Mouse (Mus musculus) liver, adult 2 months (tissue): ENCODE results near the gene Sycp2l. TPM values are rescaled to one million over a fixed set of nuclear protein-coding genes. Genes with fewer than 3 reads are reported as not detected.

Experiments
- DNase-seq: peaks from one replicate; pipeline ENCODE4 v3.0.0-alpha.2; 2011; ENCODE audit warnings: low read depth, low spot score; ENCODE audit errors: extremely low read depth
- H3K27ac ChIP-seq: fragments of 200-500 bp; replicated peaks from 2 replicates; pipeline ENCODE4 v1.5.1; 2012; ENCODE audit warnings: low read depth, mild to moderate bottlenecking, control low read depth, inconsistent platforms, low read length; ENCODE audit not compliant: insufficient read depth
- H3K27me3 ChIP-seq: fragments of 200-500 bp; 2 replicates; pipeline ENCODE4 v1.6.1; 2012; ENCODE audit warnings: mild to moderate bottlenecking, moderate library complexity, low read length, inconsistent platforms; ENCODE audit not compliant: control insufficient read depth, insufficient read depth
- H3K36me3 ChIP-seq: fragments of 200-500 bp; 2 replicates; pipeline ENCODE4 v1.6.1; 2012; ENCODE audit warnings: low read length, inconsistent platforms; ENCODE audit not compliant: control insufficient read depth, insufficient read depth
- H3K4me1 ChIP-seq: fragments of 200-500 bp; 2 replicates; pipeline ENCODE4 v1.6.1; 2011; ENCODE audit warnings: low read length; ENCODE audit not compliant: control insufficient read depth, insufficient read depth
- H3K4me3 ChIP-seq: fragments of 200-500 bp; 2 replicates; pipeline ENCODE4 v1.5.1; 2011; ENCODE audit warnings: low read depth, mild to moderate bottlenecking, control low read depth, low read length, moderate library complexity; ENCODE audit not compliant: insufficient read depth
- H3K79me2 ChIP-seq: fragments of 200-500 bp; 2 replicates; pipeline ENCODE4 v1.6.1; 2012; ENCODE audit warnings: inconsistent platforms, mild to moderate bottlenecking, low read length, moderate library complexity; ENCODE audit not compliant: control insufficient read depth, insufficient read depth
- H3K9ac ChIP-seq: fragments of 200-500 bp; 2 replicates; pipeline ENCODE4 v1.6.1; 2012; ENCODE audit warnings: low read depth, mild to moderate bottlenecking, control low read depth, inconsistent platforms, low read length
- CTCF ChIP-seq: fragments of 200-500 bp; IDR thresholded peaks from 2 replicates; pipeline ENCODE4 v1.5.1; 2011; ENCODE audit warnings: low read depth, low read length, control low read depth
- POLR2A ChIP-seq: fragments of 200-500 bp; IDR thresholded peaks from 2 replicates; pipeline ENCODE4 v1.6.1; 2011; ENCODE audit warnings: low read length, control low read depth; ENCODE audit not compliant: insufficient read depth; ENCODE audit errors: extremely low read depth
- WGBS: fragments of 180-500 bp; shearing (Covaris S2); methylation state at CpG from one replicate; pipeline ENCODE4 v1.1.7; 2018; 5-methylcytosine and 5-hydroxymethylcytosine counted together
- polyA plus RNA-seq: library from polyadenylated mRNA; depleted of rRNA; stranded (reverse); fragments of >200 nt; gene quantifications from 2 replicates; pipeline ENCODE4 v1.2.3, GENCODE M21; 2012
- total RNA-seq: library from RNA; depleted of rRNA; stranded (reverse); fragments of >200 nt; gene quantifications from 2 replicates; pipeline ENCODE4 v1.2.3, GENCODE M21; 2014

The Sycp2l gene
- total and polyA plus RNA-seq, 2 experiments, result not detected

- no peaks in the 10 kb centered on the region; the same call in 1 of the 2 replicates for H3K27me3 ChIP-seq
- WGBS, result 5% methylated on average over 6 of the region's 6 CpGs
- no peaks in the 10 kb centered on the region for H3K79me2 ChIP-seq
- no peak overlapping the region for H3K27ac ChIP-seq
- no peak overlapping the region for H3K9ac ChIP-seq
- TF ChIP-seq CTCF (peak; percentile 83), POLR2A (no peak)
- H3K4me3 ChIP-seq, result no peak overlapping the region
- peak; percentile 57 for DNase-seq
- H3K36me3 ChIP-seq, result no peaks in the 10 kb centered on the region
- H3K4me1 ChIP-seq, result no peaks in the 10 kb centered on the region
These were observed 20.8 kb downstream of the Sycp2l start for GRCm38 (mm10) chr13:41134901-41135300.

GRCm38 (mm10) chr13:41145433-41145970 is 31.4 kb downstream of the Sycp2l start:
- Histone ChIP-seq H3K79me2 (no peaks in the 10 kb centered on the region), H3K4me3 (no peak overlapping the region), H3K9ac (no peak overlapping the region), H3K36me3 (no peaks in the 10 kb centered on the region), H3K4me1 (peaks cover 3% of the 10 kb centered on the region; the same call in 1 of the 2 replicates), H3K27ac (no peak overlapping the region), H3K27me3 (no peaks in the 10 kb centered on the region)
- DNase-seq, result no peak
- no peak for TF ChIP-seq POLR2A
- TF ChIP-seq CTCF, result no peak
- WGBS, result 84% methylated on average over 6 of the region's 6 CpGs

- peak; percentile 77 for DNase-seq
- TF ChIP-seq CTCF, result peak; percentile 65
- no peak for TF ChIP-seq POLR2A
- Histone ChIP-seq H3K36me3 (no peaks in the 10 kb centered on the region), H3K9ac (no peak overlapping the region), H3K4me1 (peaks cover 3% of the 10 kb centered on the region; the same call in 1 of the 2 replicates), H3K27ac (no peak overlapping the region), H3K4me3 (no peak overlapping the region), H3K27me3 (no peaks in the 10 kb centered on the region), H3K79me2 (no peaks in the 10 kb centered on the region)
- WGBS, result 65% methylated on average over 10 of the region's 10 CpGs
These were observed 32.2 kb downstream of the Sycp2l start for GRCm38 (mm10) chr13:41146271-41146670.

GRCm38 (mm10) chr13:41153146-41153545 is 39.0 kb downstream of the Sycp2l start:
- Histone ChIP-seq H3K79me2 (no peaks in the 10 kb centered on the region), H3K36me3 (no peaks in the 10 kb centered on the region), H3K27ac (no peak overlapping the region), H3K4me1 (peaks cover 3% of the 10 kb centered on the region; the same call in 1 of the 2 replicates), H3K27me3 (no peaks in the 10 kb centered on the region), H3K9ac (no peak overlapping the region), H3K4me3 (no peak overlapping the region)
- no peak for DNase-seq
- TF ChIP-seq POLR2A (no peak), CTCF (no peak)
- 78% methylated on average over 11 of the region's 11 CpGs for WGBS

DNA sequence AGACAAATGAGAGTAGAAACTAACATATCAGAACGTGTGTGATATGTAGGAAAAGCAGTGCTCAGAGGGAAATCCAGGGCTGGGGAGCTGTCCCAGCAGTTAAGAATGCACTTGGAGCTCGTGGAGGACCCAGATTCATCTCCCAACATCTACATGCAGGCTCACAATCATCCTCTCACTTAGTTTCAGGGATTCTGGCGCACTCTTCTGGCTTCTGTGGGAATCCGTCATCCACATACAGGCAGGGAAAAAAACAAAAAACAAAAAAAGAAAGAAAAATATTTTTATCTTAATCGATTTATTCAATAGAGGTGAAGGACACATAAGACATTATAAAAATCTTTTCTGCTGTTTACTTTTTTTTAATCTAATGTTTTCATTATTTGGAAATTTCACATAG is 44.3 kb downstream of the Sycp2l start:
- H3K9ac ChIP-seq, result no peak overlapping the region
- 70% methylated on average over 5 of the region's 5 CpGs for WGBS
- no peaks in the 10 kb centered on the region for H3K27me3 ChIP-seq
- no peak for DNase-seq
- no peaks in the 10 kb centered on the region for H3K79me2 ChIP-seq
- H3K4me1 ChIP-seq, result no peaks in the 10 kb centered on the region
- no peak for TF ChIP-seq POLR2A
- H3K4me3 ChIP-seq, result no peak overlapping the region
- no peaks in the 10 kb centered on the region for H3K36me3 ChIP-seq
- no peak overlapping the region for H3K27ac ChIP-seq

DNA sequence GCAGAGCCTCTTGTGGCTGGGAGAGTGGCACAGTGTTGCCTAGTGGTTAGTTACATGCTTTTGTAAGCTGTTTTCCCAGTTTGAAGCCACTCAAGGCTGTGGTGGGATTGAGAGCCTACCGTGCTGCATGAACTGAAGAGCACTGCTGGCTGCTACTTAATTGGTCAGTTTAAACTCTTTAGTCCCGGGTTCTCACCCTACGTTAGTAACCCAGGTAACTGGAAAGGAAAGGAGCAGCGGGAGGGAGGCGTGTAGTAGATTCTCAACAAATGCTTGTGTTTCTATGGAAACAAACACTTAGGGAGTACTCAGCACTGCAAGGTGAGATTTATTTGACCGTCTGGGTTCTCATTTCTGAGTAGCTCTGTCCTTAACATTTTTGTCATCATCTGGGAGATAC is 73.8 kb downstream of the Sycp2l start:
- H3K27me3 ChIP-seq, result no peaks in the 10 kb centered on the region
- H3K36me3 ChIP-seq, result peaks cover 87% of the 10 kb centered on the region
- no peak overlapping the region for H3K4me3 ChIP-seq
- 90% methylated on average over 6 of the region's 6 CpGs for WGBS
- no peak overlapping the region for H3K27ac ChIP-seq
- DNase-seq, result no peak
- H3K9ac ChIP-seq, result no peak overlapping the region
- no peaks in the 10 kb centered on the region for H3K79me2 ChIP-seq
- no peaks in the 10 kb centered on the region for H3K4me1 ChIP-seq
- TF ChIP-seq CTCF (no peak), POLR2A (no peak)
